Mouse (Mus musculus): ENCODE results near the gene Plekha7. TPM values are rescaled to one million over a fixed set of nuclear protein-coding genes. Genes with fewer than 3 reads are reported as not detected.
A peak's percentile ranks its signal among the peaks of the same experiment; 100 is the strongest.
"Not testable (repeated sequence)": the region's sequence is repeated elsewhere in the genome, so short reads cannot be mapped to it uniquely, and the experiment has no call there.

The Plekha7 gene
- polyA plus RNA-seq, 1 experiment from 2014 or later = 20.8 TPM

DNA sequence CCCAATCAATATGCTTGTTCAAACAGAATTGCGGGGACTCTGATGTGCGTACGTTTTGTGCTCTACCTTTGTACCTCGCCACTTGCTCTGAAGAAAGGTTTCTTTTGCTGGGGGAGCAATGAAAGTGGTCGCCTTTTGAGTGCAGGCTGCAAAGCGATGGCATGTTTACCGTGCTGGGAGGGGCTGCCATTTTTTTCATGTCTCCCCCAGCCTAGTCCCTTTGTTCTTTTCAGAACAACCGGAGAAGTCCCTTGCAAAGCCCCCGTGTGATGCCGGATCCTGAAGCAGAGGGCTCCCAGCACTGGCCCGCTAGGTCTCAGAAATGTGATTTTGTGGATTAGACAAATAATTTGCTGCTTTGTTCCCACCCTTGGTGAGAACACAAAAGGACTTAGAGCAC is 187.0 kb downstream of the Plekha7 start:
- DNase-seq (ENCODE audit: low spot score) = no peak
- H3K27me3 ChIP-seq (ENCODE audit: insufficient read depth, poor library complexity, severe bottlenecking) = no peaks in the 10 kb centered on the region
- peaks cover 5% of the 10 kb centered on the region; the same call in 1 of the 2 replicates for H3K9me3 ChIP-seq
- peaks cover 20% of the 10 kb centered on the region for H3K36me3 ChIP-seq
- H3K4me3 ChIP-seq = no peak overlapping the region
- H3K4me1 ChIP-seq (replicated peaks) = peaks cover 49% of the 10 kb centered on the region
- 45% methylated on average over 11 of the region's 11 CpGs for WGBS
- H3K27ac ChIP-seq = peak overlapping the region; percentile 73

DNA sequence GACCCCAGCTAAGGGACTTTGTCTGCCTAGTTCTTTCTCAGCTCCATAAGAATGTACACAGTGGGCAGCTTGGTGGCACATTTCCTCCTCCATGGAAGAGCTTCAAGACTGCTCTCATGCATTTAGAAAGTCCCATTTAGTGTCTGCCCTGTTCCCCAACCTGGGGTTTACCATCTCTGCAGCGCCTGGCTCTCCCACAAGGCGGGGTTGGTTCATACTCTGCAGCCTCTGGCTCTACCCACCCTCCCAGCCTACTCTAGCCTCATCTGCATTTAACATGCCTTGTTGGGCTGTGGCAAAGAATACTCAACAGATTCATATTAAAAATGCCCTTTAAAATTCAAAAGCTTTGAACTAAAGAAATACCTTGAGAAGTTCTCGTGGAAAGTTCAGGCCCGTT is 187.4 kb downstream of the Plekha7 start:
- no peak for DNase-seq (ENCODE audit: low spot score)
- Histone ChIP-seq H3K4me1 (replicated peaks) (peaks cover 49% of the 10 kb centered on the region), H3K27me3 (ENCODE audit: insufficient read depth, poor library complexity, severe bottlenecking) (no peaks in the 10 kb centered on the region), H3K36me3 (peaks cover 16% of the 10 kb centered on the region), H3K4me3 (no peak overlapping the region), H3K27ac (no peak overlapping the region), H3K9me3 (peaks cover 5% of the 10 kb centered on the region; the same call in 1 of the 2 replicates)
- 83% methylated on average over 4 of the region's 4 CpGs for WGBS

DNA sequence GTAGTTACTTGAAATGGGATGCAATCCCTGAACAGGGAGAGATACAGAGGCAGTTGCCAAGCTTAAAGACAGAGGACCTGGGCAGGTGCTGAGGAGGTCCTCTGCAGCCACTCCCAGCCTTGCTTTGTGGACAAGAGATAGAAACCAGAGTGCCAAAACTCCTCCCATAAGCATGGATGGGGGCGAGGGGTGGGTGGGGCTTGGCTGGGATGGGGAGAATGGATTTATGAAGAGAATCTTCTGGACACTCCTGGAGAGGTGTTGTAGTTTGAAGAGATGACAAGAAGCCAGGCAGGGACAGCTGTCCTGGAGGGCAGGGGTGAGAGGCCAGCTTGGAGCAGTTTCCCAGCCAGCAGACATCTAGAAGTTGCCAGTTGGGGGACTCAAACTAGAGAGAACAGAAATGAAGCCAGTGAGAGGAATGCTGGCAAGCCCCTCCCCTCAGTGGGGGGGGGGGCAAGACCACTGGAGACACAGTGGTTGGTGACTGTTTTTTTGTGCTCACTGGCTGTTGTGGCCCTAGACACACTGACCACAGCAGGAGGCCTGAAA is 188.8 kb downstream of the Plekha7 start:
- Histone ChIP-seq H3K27me3 (ENCODE audit: insufficient read depth, poor library complexity, severe bottlenecking) (no peaks in the 10 kb centered on the region), H3K9me3 (peaks cover 5% of the 10 kb centered on the region; the same call in 1 of the 2 replicates), H3K27ac (peak overlapping the region; percentile 53; the same call in 1 of the 2 replicates), H3K4me3 (no peak overlapping the region), H3K36me3 (peaks cover 7% of the 10 kb centered on the region), H3K4me1 (replicated peaks) (peaks cover 45% of the 10 kb centered on the region)
- DNase-seq (ENCODE audit: low spot score) = no peak
- WGBS = 70% methylated on average over 1 of the region's 1 CpGs

DNA sequence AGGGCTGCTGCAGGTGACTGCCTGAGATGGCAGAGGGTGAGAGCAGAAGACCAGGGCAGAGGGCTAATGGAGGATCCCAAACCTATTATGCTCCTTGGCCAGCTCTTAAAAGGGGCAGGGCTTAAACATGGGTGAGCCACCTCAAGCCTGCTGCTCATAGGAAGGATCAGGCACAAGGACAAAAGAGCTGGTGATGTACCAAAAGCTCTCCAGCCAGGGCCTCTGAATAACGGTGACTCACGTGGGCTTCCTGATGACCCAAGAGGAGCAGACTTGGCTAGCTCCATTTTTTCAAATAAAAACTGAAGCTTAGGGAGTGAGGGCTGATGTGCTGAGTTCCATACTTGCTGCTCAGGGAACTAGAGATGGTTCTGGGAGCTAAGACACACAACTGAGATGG is 192.2 kb downstream of the Plekha7 start:
- DNase-seq (ENCODE audit: low spot score) = no peak
- H3K4me3 ChIP-seq = no peak overlapping the region
- H3K27ac ChIP-seq = no peak overlapping the region

DNA sequence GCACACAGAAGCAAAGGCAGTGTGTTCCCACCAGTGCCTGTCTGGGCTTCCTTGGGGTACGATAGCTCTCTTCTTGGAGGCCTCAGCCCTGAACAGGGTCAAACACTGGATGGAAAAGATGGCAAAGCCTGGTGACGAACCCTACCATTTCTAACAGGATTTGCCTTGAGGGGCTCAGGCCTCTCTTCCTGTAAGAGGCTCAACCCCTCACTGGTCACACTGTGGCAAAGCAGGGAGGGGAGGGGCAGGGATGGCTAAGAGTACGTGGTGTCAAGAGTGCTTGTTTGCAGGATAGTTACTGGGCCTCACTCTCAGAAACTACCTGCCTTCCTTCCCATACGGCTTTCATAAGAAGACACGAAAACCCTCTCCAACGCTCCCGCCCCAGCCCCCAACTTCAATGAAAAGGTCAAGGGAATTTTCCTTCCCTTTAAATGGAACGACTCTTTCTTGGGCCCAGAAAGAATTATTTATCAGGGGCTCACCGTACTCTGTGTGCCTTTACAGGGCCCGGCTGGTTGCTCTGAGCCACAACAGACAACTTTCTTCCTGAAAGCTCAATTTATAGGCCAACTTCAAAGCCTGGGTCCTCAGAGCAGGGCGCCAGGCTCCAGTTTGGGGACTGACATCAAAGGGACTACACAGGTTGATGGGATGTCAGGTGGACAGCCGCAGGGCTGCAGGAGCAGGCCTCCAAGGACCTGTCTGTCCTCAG is 192.8 kb downstream of the Plekha7 start:
- H3K27ac ChIP-seq = no peak overlapping the region

More for the DNA sequence above, 192.2 kb downstream of the Plekha7 start:
- Histone ChIP-seq H3K9me3 (peaks cover 5% of the 10 kb centered on the region; the same call in 1 of the 2 replicates), H3K36me3 (no peaks in the 10 kb centered on the region), H3K4me1 (replicated peaks) (peaks cover 16% of the 10 kb centered on the region; the same call in 1 of the 2 replicates), H3K27me3 (ENCODE audit: insufficient read depth, poor library complexity, severe bottlenecking) (no peaks in the 10 kb centered on the region)
- WGBS = 81% methylated on average over 2 of the region's 2 CpGs

DNA sequence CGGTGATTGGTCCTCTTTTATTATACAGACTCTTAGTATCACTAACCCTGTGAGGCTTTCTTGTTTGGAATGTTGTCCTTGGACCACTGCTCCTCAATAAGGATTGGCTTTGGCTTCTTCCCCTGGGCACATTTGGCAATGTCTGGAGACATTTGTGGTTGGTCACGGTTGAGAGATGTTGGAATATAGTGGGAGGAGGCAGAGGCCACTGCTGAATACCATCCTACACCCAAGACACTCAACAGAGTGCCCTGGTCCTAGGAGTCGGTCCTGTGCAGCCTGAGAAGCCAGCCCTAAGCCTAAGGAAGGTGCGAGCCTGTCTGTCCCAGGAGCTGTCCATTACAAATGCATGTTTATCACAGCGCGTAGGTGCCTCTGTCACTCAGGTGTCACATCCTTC is 196.6 kb downstream of the Plekha7 start:
- 79% methylated on average over 6 of the region's 6 CpGs for WGBS
- DNase-seq (ENCODE audit: low spot score) = no peak
- no peaks in the 10 kb centered on the region for H3K9me3 ChIP-seq
- peaks cover 20% of the 10 kb centered on the region for H3K36me3 ChIP-seq
- no peaks in the 10 kb centered on the region for H3K27me3 ChIP-seq (ENCODE audit: insufficient read depth, poor library complexity, severe bottlenecking)
- H3K4me1 ChIP-seq (replicated peaks) = 0 out of 2 replicates have a peak, but pooled peaks cover 4% of the 10 kb centered on the region
- no peak overlapping the region for H3K4me3 ChIP-seq
- no peak overlapping the region for H3K27ac ChIP-seq

More for the DNA sequence above, 192.8 kb downstream of the Plekha7 start:
- peaks cover 5% of the 10 kb centered on the region; the same call in 1 of the 2 replicates for H3K9me3 ChIP-seq
- 0 out of 2 replicates have a peak, but pooled peaks cover 11% of the 10 kb centered on the region for H3K4me1 ChIP-seq (replicated peaks)
- WGBS = 77% methylated on average over 12 of the region's 12 CpGs
- no peak overlapping the region for H3K4me3 ChIP-seq
- DNase-seq (ENCODE audit: low spot score) = no peak
- no peaks in the 10 kb centered on the region for H3K27me3 ChIP-seq (ENCODE audit: insufficient read depth, poor library complexity, severe bottlenecking)
- H3K36me3 ChIP-seq = no peaks in the 10 kb centered on the region

DNA sequence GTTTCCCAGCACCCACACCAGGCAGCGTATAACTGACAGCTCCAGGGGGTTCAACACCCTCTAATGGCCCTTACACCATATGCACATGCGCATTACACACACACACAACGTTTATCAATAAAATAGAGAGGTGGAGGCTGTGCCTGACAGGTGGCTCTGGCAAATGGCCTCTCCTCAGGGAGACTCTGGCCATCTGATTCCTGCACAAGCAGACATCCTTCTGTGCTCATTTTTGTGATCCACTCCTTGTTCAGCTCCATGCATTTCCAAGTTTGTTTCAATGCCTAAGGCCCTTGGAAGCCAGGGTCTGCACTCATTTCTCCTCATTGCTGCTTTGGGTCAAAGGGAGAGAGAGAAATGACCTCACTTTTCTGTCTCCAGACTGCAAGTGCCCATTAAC is 197.5 kb downstream of the Plekha7 start:
- DNase-seq (ENCODE audit: low spot score) = no peak
- WGBS = 80% methylated on average over 3 of the region's 3 CpGs
- Histone ChIP-seq H3K4me1 (replicated peaks) (0 out of 2 replicates have a peak, but pooled peaks cover 4% of the 10 kb centered on the region), H3K4me3 (no peak overlapping the region), H3K36me3 (peaks cover 29% of the 10 kb centered on the region), H3K9me3 (no peaks in the 10 kb centered on the region), H3K27ac (no peak overlapping the region), H3K27me3 (ENCODE audit: insufficient read depth, poor library complexity, severe bottlenecking) (no peaks in the 10 kb centered on the region)

DNA sequence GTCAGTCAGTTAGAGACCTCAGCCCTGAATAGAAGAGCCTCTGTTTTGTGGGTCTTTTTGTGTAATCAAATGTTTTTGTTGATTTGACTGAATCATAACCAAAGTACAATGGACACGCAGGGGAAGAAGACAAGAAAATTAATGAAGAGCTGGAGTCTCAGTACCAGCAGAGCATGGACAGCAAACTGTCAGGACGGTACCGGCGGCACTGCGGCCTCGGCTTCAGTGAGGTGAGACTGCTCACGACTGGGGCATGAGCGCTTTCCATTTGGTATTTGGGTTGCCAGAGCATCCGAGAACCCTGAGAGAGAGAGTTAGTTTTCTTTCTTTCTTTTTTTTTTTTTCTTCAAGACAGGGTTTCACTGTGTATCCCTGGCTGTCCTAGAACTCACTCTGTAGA is 205.1 kb downstream of the Plekha7 start:
- whole genome bisulfite sequencing = 97% methylated on average over 9 of the region's 9 CpGs
- no peak overlapping the region for H3K27ac ChIP-seq
- H3K36me3 ChIP-seq = peaks cover 94% of the 10 kb centered on the region
- no peak for DNase-seq (ENCODE audit: low spot score)
- H3K9me3 ChIP-seq = no peaks in the 10 kb centered on the region
- H3K27me3 ChIP-seq (ENCODE audit: insufficient read depth, poor library complexity, severe bottlenecking) = no peaks in the 10 kb centered on the region
- H3K4me1 ChIP-seq (replicated peaks) = no peaks in the 10 kb centered on the region
- H3K4me3 ChIP-seq = no peak overlapping the region

DNA sequence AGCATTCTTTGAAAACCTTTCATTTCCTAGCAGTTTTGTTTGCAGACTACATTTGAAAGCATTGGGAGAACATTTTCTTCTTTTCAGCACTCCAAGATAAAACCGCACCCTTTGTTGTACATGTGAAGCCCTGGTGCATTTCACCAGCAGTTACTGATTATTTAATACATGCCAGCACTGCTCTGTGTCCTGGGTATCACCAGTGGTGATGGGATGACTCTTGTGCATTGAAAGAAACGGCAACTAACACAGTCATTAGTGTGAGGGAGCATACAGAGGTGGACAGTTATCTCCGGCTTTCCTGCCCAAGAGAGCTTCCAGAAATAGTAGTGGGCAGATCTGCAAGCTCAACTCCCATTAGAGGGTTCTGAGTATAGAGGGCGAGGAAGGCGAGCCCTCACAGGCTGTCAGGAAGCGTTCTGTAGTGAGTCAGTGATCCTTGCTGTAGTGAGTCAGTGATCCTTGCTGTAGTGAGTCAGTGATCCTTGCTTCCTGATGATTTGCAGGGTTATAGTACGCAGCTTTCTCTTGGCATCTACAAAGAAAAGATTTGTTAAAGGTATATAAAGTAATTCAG is 208.1 kb downstream of the Plekha7 start:
- no peak overlapping the region for H3K27ac ChIP-seq
- H3K4me1 ChIP-seq (replicated peaks) = peaks cover 8% of the 10 kb centered on the region
- H3K27me3 ChIP-seq (ENCODE audit: insufficient read depth, poor library complexity, severe bottlenecking) = no peaks in the 10 kb centered on the region
- no peak overlapping the region for H3K4me3 ChIP-seq
- peaks cover 69% of the 10 kb centered on the region for H3K36me3 ChIP-seq
- no peak for DNase-seq (ENCODE audit: low spot score)
- H3K9me3 ChIP-seq = no peaks in the 10 kb centered on the region
- WGBS = 82% methylated on average over 7 of the region's 7 CpGs

DNA sequence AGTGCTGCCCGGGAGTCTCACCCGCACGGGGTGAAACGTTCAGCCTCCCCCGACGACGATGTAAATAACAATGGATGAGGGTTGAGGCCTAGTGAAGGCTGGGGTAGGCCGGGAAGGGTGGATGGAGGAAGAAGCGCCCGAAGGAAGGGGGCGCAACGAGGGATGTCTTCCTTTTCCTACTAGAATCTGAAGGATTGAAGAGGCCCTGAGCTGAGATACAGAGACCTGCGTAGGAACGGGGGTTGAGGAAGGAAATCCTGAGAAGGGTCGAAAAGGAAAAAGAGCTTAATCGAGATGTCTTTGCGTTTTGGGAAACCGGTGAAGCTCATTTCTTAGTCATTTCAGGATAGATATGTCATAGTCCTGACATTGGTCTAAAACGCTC is 214.7 kb downstream of the Plekha7 start:
- Histone ChIP-seq H3K36me3 (peaks cover 5% of the 10 kb centered on the region; the same call in 1 of the 2 replicates), H3K27me3 (ENCODE audit: insufficient read depth, poor library complexity, severe bottlenecking) (no peaks in the 10 kb centered on the region), H3K4me3 (peak overlapping the region; percentile 71), H3K9me3 (no peaks in the 10 kb centered on the region), H3K27ac (peak overlapping the region; percentile 97), H3K4me1 (replicated peaks) (peaks cover 29% of the 10 kb centered on the region)
- DNase-seq (ENCODE audit: low spot score) = no peak
- WGBS = under 1% methylated on average over 19 of the region's 19 CpGs

DNA sequence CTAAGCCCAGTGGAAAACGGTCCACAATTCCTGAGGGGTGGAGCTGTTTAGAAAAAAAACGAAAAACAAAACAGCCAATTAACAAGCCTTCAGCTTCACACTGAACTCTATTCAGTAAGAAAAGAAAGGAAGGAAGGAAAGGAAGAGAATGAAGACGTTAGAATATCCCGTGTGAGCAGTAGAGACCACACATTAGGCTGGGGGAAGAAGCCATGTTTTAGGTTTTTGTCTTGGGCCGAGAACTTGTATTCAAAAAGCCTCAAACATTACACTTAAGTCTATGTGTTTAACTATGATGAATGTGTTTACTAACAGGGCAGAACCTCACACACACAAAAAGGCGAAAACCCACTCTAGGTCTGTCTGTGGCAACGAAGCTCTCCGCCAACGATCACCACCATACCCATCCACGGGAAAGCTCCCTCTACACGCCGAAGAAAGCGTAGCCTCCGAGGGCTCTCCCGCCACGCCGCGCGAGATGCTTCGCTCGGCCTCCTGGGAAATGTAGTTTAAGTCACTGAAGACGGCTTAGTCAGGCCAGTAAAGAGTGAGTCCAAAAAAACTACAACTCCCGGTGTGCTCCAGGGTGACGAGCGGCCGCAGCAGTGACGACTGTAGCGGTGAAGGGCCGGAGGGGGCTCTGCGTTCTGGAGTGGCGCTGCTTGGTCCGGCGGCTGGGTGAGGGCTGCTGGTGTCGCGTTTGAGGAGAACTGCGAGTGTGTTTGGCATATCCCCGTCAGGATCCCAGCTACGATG is 215.3 kb downstream of the Plekha7 start:
- Histone ChIP-seq H3K4me1 (replicated peaks) (peaks cover 29% of the 10 kb centered on the region), H3K9me3 (no peaks in the 10 kb centered on the region), H3K36me3 (peaks cover 5% of the 10 kb centered on the region; the same call in 1 of the 2 replicates), H3K27me3 (ENCODE audit: insufficient read depth, poor library complexity, severe bottlenecking) (no peaks in the 10 kb centered on the region), H3K4me3 (peak overlapping the region; percentile 71), H3K27ac (peak overlapping the region; percentile 97)
- peak; percentile 95 for DNase-seq (ENCODE audit: low spot score)
- under 1% methylated on average over 38 of the region's 38 CpGs for WGBS

DNA sequence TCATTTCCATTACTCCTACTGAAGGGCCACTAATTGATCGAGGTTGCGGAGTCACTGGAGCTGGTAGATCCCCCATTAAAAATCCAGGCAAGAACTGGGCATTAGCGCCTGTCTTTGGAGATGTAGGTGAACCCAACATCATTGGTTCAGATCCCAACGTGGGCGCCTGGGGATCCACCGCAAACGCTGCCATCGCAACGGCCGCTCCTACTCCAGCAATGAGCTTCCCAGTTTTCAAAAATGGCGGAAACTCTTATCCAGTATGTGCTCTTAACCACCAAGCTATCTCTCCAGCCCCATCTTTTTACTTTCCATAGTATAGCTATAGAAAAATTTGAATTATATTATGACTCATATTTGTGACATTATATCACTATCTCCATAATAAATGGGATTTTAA is 223.8 kb downstream of the Plekha7 start, which contains the start of gene Gm4353:
Gm4353 (minus strand) TSS at position 270 of the 400 bp plus-strand sequence.
- H3K36me3 ChIP-seq; H3K4me3 ChIP-seq; DNase-seq (ENCODE audit: low spot score); H3K9me3 ChIP-seq; H3K4me1 ChIP-seq (replicated peaks); H3K27me3 ChIP-seq (ENCODE audit: insufficient read depth, poor library complexity, severe bottlenecking); H3K27ac ChIP-seq: not testable (repeated sequence)
- WGBS = 94% methylated on average over 11 of the region's 11 CpGs

All from hindbrain, embryonic 10.5 days (tissue).